Mouse (Mus musculus) adrenal gland, adult (tissue): ENCODE results near the gene Usp36.

Experiments
- DNase-seq, 2 experiments: peaks; one replicate each; pipeline ENCODE4 v3.0.0; 2022 to 2023; ENCODE audit warnings: low spot score in 1 of 2; ENCODE audit not compliant: inconsistent age in 2 of 2

The Usp36 gene

GRCm38 (mm10) chr11:118298810-118299209, 8.8 kb upstream of the Usp36 start:
- DNase-seq, result no peak

- DNase-seq, result no peak
These were observed 7.9 kb upstream of the Usp36 start for GRCm38 (mm10) chr11:118297967-118298366.

DNA sequence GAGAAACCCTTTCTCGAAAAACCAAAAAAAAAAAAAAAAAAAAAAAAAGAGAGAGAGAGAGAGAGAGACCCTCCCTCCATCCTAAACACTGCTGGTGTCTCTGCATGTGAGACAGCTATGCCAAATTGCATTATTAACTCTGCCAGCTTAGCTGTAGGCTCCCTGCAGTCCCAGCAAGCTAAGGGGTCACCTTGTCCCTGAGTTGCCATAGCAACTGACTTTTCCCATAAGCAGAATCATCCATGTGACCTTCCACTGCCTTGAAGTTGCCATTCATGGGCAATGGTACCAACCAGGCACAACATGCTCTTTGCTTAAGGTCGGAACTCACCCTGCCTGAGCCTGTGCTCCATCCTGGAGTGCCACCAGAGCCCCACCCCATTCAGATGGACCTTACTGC, 5.0 kb upstream of the Usp36 start:
- DNase-seq, result no peak

DNA sequence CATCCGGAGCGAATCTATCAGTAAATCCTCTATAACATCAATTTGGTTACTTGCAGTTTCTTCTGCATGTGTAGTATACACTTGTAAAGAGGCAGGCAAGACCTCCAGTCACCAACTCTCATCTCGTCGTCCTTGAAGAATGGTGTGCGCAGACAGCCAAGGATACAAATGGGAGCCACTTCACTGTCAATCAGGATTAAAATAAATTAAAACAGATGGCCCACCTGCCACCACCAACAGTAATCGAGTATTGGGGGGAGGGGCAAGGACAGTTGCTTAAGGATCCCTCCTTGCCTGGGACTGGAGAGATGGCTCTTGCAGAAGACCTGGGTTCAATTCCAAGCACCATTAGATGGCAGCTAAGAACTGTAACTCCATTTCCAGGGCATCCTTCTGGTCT, 2.6 kb upstream of the Usp36 start:
- DNase-seq, result no peak

DNA sequence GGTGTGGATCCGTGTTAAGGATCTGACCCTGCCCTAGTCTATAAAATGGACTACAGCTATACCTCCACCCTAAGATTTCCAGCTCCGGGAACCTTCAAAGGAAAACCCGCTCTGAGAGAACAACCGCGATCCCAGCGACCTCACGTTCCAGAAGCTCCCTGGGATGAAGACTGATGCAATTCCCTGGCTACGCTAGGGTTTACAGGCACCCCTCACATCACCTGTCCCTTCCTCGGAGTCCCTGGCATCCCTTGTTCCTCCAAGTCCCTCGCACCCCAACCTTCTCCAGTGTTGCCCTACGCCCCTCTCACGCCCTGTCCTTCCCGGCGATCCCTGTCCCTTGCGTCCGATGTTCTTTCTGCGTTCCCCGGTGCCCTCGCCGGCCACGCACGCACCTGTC, 482 bp downstream of the Usp36 start:
- no peak for DNase-seq

- DNase-seq, result peak; percentile 42 to 72
These were observed 970 bp downstream of the Usp36 start for GRCm38 (mm10) chr11:118289037-118289511.

DNA sequence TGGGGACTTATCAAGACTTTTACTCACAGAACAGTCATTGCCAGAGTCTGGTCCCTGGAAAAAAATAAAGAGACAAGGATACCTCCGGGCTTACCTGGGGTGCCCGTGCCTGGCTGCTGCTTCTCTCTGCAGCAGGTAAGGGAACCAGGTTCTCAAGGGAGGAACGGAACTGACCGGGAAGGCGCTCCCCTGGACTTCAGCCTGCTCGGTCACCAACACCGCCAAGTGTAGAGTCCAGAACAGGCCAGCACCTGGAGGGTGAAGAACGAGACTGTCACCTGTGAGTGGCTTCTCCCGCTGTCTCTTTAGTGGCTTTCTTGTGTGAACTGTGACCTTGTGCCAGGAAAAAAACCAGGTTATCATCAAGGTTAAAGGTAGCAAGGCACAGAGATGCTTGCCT, 2.5 kb downstream of the Usp36 start:
- DNase-seq, result no peak

- DNase-seq, result no peak
These were observed 3.6 kb downstream of the Usp36 start for GRCm38 (mm10) chr11:118286434-118286833.

- DNase-seq, result no peak
These were observed 4.3 kb downstream of the Usp36 start for GRCm38 (mm10) chr11:118285791-118286190.

DNA sequence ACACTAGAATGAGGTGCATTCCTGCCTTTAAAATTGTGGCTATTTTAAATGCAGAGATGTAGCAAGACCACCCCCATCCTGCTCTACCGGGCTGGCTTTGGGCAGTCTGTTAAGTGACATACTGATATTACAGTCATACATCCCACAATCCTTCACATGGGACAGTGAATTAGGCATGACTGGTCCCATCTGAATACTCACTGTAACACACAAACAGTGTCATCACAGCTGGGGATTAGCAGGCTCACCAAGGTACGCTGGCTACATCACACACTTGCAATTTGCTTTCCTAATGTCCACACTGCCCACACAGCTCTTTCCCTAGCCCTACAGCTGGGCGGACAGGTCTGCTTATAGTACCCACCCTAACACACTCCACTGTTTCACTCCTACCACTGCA, 9.8 kb downstream of the Usp36 start:
- DNase-seq, result no peak

DNA sequence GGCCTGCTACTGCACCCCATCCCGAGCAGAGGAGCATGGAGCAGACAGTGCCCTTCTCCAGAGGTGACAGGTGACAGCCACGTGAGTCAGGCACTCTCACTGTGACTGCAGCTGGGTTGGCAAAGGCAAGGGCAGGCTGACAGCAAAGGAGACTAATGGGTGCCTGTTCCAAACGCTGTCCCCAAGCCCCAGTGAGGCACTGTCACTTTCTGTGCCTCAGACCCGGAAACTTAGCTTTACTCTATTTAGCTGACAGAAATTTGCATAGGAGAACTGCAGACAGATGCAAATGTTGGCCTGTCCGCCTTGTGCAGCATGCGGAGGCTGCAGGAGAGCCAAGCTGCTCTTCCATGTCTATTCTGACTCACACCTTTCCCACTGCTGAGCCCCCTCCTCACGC, 13.7 kb downstream of the Usp36 start:
- DNase-seq, result no peak

GRCm38 (mm10) chr11:118275092-118275491, 15.0 kb downstream of the Usp36 start:
- DNase-seq, result no peak

DNA sequence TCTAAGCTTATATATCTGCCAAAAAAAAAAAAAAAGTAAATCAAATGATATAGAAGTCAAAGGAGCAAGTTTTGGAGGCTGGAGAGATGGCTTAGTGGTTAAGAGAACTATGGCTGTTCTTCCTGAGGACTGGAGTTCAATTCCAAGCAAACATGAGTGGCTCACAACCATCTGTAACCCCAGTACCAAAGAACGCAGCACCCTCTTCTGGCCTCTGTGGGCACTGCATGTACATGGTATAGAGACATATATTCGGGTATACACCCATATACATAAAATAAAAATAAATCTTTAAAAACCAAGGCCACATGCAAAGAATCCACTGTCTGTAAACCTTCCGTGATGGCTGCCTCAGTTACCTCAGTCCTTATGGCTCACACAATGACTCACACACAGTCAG, 20.2 kb downstream of the Usp36 start:
- DNase-seq, result no peak

GRCm38 (mm10) chr11:118266666-118267046, 23.4 kb downstream of the Usp36 start:
- no peak for DNase-seq

DNA sequence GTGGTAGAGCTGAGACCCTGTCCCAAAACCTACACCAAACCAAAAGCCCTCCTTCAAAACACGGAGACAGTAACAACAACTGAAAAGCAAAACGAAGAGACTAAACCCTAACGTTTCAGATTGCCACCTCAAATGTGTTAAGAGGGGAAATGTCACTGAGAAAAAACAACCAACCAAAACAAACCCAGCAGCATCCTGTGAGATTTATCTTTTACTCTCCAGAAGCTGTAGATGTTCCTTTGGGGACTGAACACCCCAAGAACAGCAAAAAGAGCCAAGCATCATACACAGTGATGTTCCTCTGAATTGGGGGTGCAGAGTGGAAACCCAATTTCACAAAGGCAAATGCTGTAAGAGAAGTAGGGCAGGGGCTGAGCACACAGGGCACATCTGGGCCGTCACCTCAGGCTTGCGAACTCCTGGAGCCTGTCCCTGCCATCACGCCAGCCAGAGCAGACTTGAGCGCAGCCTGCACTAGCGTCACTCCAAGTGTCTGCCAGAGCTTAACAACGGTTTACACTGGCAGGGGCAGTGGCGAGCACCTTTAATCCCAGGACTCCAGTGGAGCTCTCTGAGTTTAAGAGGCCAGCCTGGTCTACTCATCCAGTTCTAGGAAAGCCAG, 23.9 kb downstream of the Usp36 start:
- no peak for DNase-seq

- peak; percentile 73 to 84 for DNase-seq
These were observed 24.4 kb downstream of the Usp36 start for GRCm38 (mm10) chr11:118265621-118266020.

DNA sequence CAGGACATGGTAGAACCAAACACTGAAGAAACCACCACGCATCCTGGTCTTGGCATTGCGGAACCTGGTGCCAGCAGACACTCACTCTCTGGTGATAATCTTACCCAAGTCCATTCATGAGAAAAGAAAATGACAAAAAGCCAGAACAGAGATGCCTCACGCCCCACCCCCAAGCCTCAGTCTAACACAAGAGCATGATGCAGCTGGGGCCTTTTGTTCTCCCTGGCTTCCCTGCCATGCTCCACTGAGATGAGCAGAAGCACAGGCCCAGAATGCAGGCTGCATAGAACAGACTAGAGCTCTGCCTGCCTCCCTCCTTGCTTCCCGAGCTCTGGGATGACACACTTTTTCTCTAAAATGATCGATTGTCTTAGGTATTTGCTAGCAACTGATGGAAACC, 26.9 kb downstream of the Usp36 start:
- no peak for DNase-seq

- no peak for DNase-seq
These were observed 30.0 kb downstream of the Usp36 start for GRCm38 (mm10) chr11:118260081-118260480.

DNA sequence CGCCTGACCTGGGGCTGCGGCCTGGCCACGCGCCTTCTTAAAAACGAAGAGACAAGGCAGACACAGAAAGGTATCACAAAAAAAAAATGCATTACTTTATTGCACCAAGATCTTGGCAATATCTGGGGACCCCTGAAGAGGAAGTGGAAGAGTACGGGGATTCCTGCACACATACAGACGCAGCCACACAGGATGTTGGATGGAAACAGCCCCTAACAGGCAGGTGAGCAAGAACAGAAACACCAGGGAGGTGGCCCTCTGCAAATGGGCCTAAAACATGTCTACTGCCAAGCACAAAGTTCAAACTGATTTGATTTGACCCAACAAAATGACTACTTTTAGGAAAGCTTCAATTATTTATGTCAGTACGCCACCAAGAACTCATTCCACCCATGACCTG, 30.5 kb downstream of the Usp36 start:
- no peak for DNase-seq

GRCm38 (mm10) chr11:118256371-118256770, 33.7 kb downstream of the Usp36 start:
- DNase-seq, result peak; percentile 70 to 86

- DNase-seq, result peak; percentile 48 to 69
These were observed 35.7 kb downstream of the Usp36 start for GRCm38 (mm10) chr11:118254159-118254951.

- DNase-seq, result no peak
These were observed 36.4 kb downstream of the Usp36 start for GRCm38 (mm10) chr11:118253447-118254158.
